ENCODE assay signal across 8 mouse cellular contexts in genomic region chr19:4878405-4879323, GRCm38 (mm10). TPM values are rescaled to one million over a fixed set of nuclear protein-coding genes. Genes with fewer than 3 reads are reported as not detected.
DNase-seq lines count a peak whose midpoint lies in the region; ATAC-seq and TF ChIP-seq lines count a peak whose summit lies in the region.

Gene Zdhhc24, plus strand, starts transcription at chr19:4878668.

- H3K27me3 ChIP-seq in forebrain, embryonic 10.5 days (ENCODE audit: poor library complexity, severe bottlenecking): peaks cover 14% of the 10 kb centered on the region
- no peaks in the 10 kb centered on the region for H3K27me3 ChIP-seq in heart, embryonic 15.5 days
- H3K27me3 ChIP-seq in liver, embryonic 14.5 days (ENCODE audit: control insufficient read depth, insufficient read depth, low read length): no peaks in the 10 kb centered on the region
- H3K27me3 ChIP-seq in neural tube, embryonic 11.5 days (ENCODE audit: control insufficient read depth, insufficient read depth, low read length): no peaks in the 10 kb centered on the region
- no peaks in the 10 kb centered on the region for H3K27me3 ChIP-seq in stomach, postnatal 0 days (ENCODE audit: control insufficient read depth, insufficient read depth, low read length)

- 0 out of 2 replicates have a peak, but pooled peaks have one; percentile 2 for TF ChIP-seq EP300 in liver, embryonic 14.5 days (IDR thresholded peaks at IDR 0.05; ENCODE audit: low read depth)
- TF ChIP-seq EP300 in stomach, postnatal 0 days (optimal IDR thresholded peaks at IDR 0.05): peak; percentile 83

- peak within 1 kb of the TSS; percentile 80 for H3K4me3 ChIP-seq in forebrain, embryonic 10.5 days
- H3K4me3 ChIP-seq in heart, embryonic 15.5 days: peak within 1 kb of the TSS; percentile 86
- peak within 1 kb of the TSS; percentile 83 to 99 for H3K4me3 ChIP-seq in liver, embryonic 14.5 days (ENCODE audit: insufficient read depth in 1 of 2, low read depth in 2 of 2, low read length in 2 of 2)
- peak within 1 kb of the TSS; percentile 77 for H3K4me3 ChIP-seq in neural tube, embryonic 11.5 days (ENCODE audit: low read depth, low read length)
- peak within 1 kb of the TSS; percentile 89 for H3K4me3 ChIP-seq in stomach, postnatal 0 days (ENCODE audit: low read depth, low read length)

- no peak for TF ChIP-seq CTCF in liver, embryonic 14.5 days (IDR thresholded peaks at IDR 0.05; ENCODE audit: low read depth)
- no peak for TF ChIP-seq CTCF in stomach, postnatal 0 days (IDR thresholded peaks at IDR 0.05; ENCODE audit: low read depth)

- ATAC-seq in heart, embryonic 15.5 days (replicated peaks; ENCODE audit: insufficient number of reproducible peaks, insufficient read depth, low FRiP score, low read depth): peak; percentile 98
- ATAC-seq in liver, embryonic 14.5 days (ENCODE audit: insufficient read depth): peak; percentile 98
- peak; percentile 96 for ATAC-seq in neural tube, embryonic 11.5 days (ENCODE audit: insufficient read depth, low FRiP score, low TSS enrichment)
- peak; percentile 99 for ATAC-seq in stomach, postnatal 0 days (ENCODE audit: low FRiP score, low TSS enrichment)

- 2% methylated on average over 52 of the region's 52 CpGs for WGBS in forebrain, embryonic 10.5 days
- WGBS in heart, embryonic 15.5 days: under 1% methylated on average over 52 of the region's 52 CpGs
- under 1% methylated on average over 52 of the region's 52 CpGs for WGBS in liver, embryonic 14.5 days (ENCODE audit: insufficient replicate concordance)
- WGBS in neural tube, embryonic 11.5 days: 2% methylated on average over 52 of the region's 52 CpGs
- 1% methylated on average over 52 of the region's 52 CpGs for WGBS in stomach, postnatal 0 days

- peaks cover 39% of the 10 kb centered on the region for H3K4me1 ChIP-seq in forebrain, embryonic 10.5 days
- peaks cover 13% of the 10 kb centered on the region for H3K4me1 ChIP-seq in heart, embryonic 15.5 days (replicated peaks)
- peaks cover 21 to 26% of the 10 kb centered on the region in 2 experiments for H3K4me1 ChIP-seq in liver, embryonic 14.5 days (replicated peaks; ENCODE audit: control insufficient read depth in 2 of 2, insufficient read depth in 2 of 2, low read length in 1 of 2)
- H3K4me1 ChIP-seq in neural tube, embryonic 11.5 days (ENCODE audit: control insufficient read depth, insufficient read depth, low read length): peaks cover 6% of the 10 kb centered on the region; the same call in 1 of the 2 replicates
- no peaks in the 10 kb centered on the region for H3K4me1 ChIP-seq in stomach, postnatal 0 days (replicated peaks; ENCODE audit: control insufficient read depth, insufficient read depth)

- H3K27ac ChIP-seq in forebrain, embryonic 10.5 days: peak within 1 kb of the TSS; percentile 85
- H3K27ac ChIP-seq in heart, embryonic 15.5 days: peak within 1 kb of the TSS; percentile 68
- H3K27ac ChIP-seq in liver, embryonic 14.5 days: peak within 1 kb of the TSS; percentile 84
- H3K27ac ChIP-seq in neural tube, embryonic 11.5 days (ENCODE audit: low read depth, low read length): 0 out of 2 replicates have a peak within 1 kb of the TSS, but pooled peaks have one; percentile 11
- H3K27ac ChIP-seq in stomach, postnatal 0 days (replicated peaks): peak within 1 kb of the TSS; percentile 81

- H3K4me2 ChIP-seq in heart, embryonic 15.5 days: peak within 1 kb of the TSS; percentile 96
- H3K4me2 ChIP-seq in liver, embryonic 14.5 days (ENCODE audit: low read depth): peak within 1 kb of the TSS; percentile 94
- H3K4me2 ChIP-seq in neural tube, embryonic 11.5 days (ENCODE audit: low read depth): peak within 1 kb of the TSS; percentile 71
- peak within 1 kb of the TSS; percentile 91 for H3K4me2 ChIP-seq in stomach, postnatal 0 days (replicated peaks; ENCODE audit: low read depth)

- peak within 1 kb of the TSS; percentile 92 for H3K9ac ChIP-seq in heart, embryonic 15.5 days
- H3K9ac ChIP-seq in liver, embryonic 14.5 days (replicated peaks): peak within 1 kb of the TSS; percentile 98
- peak within 1 kb of the TSS; percentile 74 for H3K9ac ChIP-seq in neural tube, embryonic 11.5 days (ENCODE audit: low read length)
- peak within 1 kb of the TSS; percentile 91 for H3K9ac ChIP-seq in stomach, postnatal 0 days (ENCODE audit: low read length)

- peak; percentile 88 to 91 for DNase-seq in CD8-positive naive resting alpha-beta T cell, adult 2 months (ENCODE audit: low read depth in 2 of 2, low spot score in 2 of 2)
- DNase-seq in c-Kit-positive CD71-negative TER-119-negative erythroid progenitor cells, embryonic 14.5 days (ENCODE audit: low read depth): peak; percentile 93
- DNase-seq in forebrain, embryonic 10.5 days (ENCODE audit: extremely low spot score, low spot score): peak; percentile 95
- peak; percentile 95 to 97 for DNase-seq in kidney, postnatal 25 days
- peak; percentile 93 to 95 (median 94) for DNase-seq in liver, embryonic 14.5 days (ENCODE audit: low read depth in 3 of 3, low spot score in 3 of 3)
- peak; percentile 96 for DNase-seq in neural tube, embryonic 11.5 days (ENCODE audit: low spot score)
- DNase-seq in stomach, postnatal 0 days (ENCODE audit: low spot score): peak; percentile 95

- no peaks in the 10 kb centered on the region for H3K9me3 ChIP-seq in forebrain, embryonic 10.5 days
- no peaks in the 10 kb centered on the region for H3K9me3 ChIP-seq in heart, embryonic 15.5 days (replicated peaks)
- H3K9me3 ChIP-seq in liver, embryonic 14.5 days (ENCODE audit: control insufficient read depth, low read length): no peaks in the 10 kb centered on the region
- H3K9me3 ChIP-seq in neural tube, embryonic 11.5 days (ENCODE audit: control insufficient read depth, low read length): no peaks in the 10 kb centered on the region
- H3K9me3 ChIP-seq in stomach, postnatal 0 days (ENCODE audit: control insufficient read depth, low read length): no peaks in the 10 kb centered on the region

- H3K36me3 ChIP-seq in forebrain, embryonic 10.5 days (replicated peaks): 0 out of 2 replicates have a peak, but pooled peaks cover 3% of the 10 kb centered on the region
- H3K36me3 ChIP-seq in heart, embryonic 15.5 days: no peaks in the 10 kb centered on the region
- peaks cover 3% of the 10 kb centered on the region for H3K36me3 ChIP-seq in liver, embryonic 14.5 days (replicated peaks; ENCODE audit: control insufficient read depth, insufficient read depth, low read depth)
- H3K36me3 ChIP-seq in neural tube, embryonic 11.5 days (ENCODE audit: control insufficient read depth, insufficient read depth, low read length): no peaks in the 10 kb centered on the region
- H3K36me3 ChIP-seq in stomach, postnatal 0 days (ENCODE audit: control insufficient read depth, insufficient read depth, low read length): no peaks in the 10 kb centered on the region

RNA-seq across cellular contexts. Expression of gene Zdhhc24, which starts in this region (rescaled TPM):
- polyA plus RNA-seq in forebrain, embryonic 10.5 days (2016; fragmentation: Nextera tagmentation; extraction: Ambion mirVana): 11.5 and 13.2 TPM in 2 replicates
- polyA plus RNA-seq in heart, embryonic 15.5 days (2015; fragmentation: Nextera tagmentation; extraction: Ambion mirVana): 6.6 and 9.9 TPM in 2 replicates
- 16.5 and 17.2 TPM in 2 replicates for polyA plus RNA-seq in liver, embryonic 14.5 days (2012; rRNA removed)
- polyA plus RNA-seq in liver, embryonic 14.5 days (2014; fragmentation: Nextera tagmentation; extraction: Ambion mirVana): 6.8 and 6.9 TPM in 2 replicates
- 12.1 and 14.1 TPM in 2 replicates for polyA plus RNA-seq in neural tube, embryonic 11.5 days (2014; fragmentation: Nextera tagmentation; extraction: Ambion mirVana)
- polyA plus RNA-seq in stomach, postnatal 0 days (2015; fragmentation: Nextera tagmentation; extraction: Ambion mirVana): 6.4 and 7.3 TPM in 2 replicates

Comparison
In these comparisons a context has a peak if more than half of its experiments do, and no peak if none do; other contexts are left out.
1. Peak in every context shown above with its lines: DNase-seq, ATAC-seq, H3K4me3 ChIP-seq and H3K27ac ChIP-seq.
2. H3K27ac ChIP-seq: peak in every context shown above with its lines; median percentile 85 in forebrain, embryonic 10.5 days; 84 in liver, embryonic 14.5 days; 81 in stomach, postnatal 0 days; 68 in heart, embryonic 15.5 days; 11 in neural tube, embryonic 11.5 days.